Mouse (Mus musculus): ENCODE measurements around the gene Efcab9. TPM values are rescaled to one million over a fixed set of nuclear protein-coding genes. Genes with fewer than 3 reads are reported as not detected.

Efcab9 gene
- polyA plus RNA-seq (2012; rRNA removed) = 0.13 and 0.25 TPM in 2 replicates

DNA sequence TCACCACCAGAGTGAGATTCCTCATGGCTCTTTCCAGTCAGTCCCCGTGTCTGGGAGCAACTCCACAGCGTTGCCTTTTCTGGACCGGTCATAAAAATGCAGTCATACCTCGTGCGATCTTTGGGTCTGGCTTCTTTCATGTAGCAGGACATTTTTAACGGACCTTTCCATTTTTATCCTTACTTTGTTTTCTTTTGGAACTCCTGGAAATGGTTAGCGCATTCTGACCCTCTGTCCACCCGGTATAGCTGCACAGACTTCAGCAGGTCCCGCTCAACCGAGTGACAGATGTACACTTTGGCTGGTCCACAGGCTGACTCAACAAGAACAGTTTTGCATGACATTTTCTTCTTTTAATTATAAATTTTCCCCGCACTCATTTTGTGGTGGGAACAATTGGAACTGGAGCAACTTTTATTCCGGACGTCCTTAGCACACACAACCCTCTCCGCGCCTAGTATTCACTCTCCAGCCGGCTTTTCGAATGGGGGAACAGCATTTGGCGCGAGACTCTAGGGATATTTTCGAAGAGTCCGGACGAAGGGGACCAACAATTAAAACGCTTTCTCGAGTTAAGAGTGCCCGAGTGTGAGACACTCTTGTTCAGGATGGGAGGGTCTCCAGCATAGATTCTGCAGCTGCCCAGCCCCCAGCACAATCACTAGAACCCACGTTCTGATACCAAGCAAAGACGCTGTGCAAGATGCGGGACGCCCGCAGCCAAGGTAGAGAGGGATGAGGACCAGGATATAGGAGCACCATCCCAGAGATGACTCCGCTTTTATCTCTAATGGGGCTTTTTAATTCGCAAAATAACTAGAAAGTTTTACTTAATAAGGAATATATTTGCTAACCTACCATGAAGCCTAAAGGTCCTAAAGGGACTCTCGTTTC, at the start of gene Efcab9:
Efcab9 (minus strand) TSS at position 211 of the 894 bp plus-strand sequence.

DNA sequence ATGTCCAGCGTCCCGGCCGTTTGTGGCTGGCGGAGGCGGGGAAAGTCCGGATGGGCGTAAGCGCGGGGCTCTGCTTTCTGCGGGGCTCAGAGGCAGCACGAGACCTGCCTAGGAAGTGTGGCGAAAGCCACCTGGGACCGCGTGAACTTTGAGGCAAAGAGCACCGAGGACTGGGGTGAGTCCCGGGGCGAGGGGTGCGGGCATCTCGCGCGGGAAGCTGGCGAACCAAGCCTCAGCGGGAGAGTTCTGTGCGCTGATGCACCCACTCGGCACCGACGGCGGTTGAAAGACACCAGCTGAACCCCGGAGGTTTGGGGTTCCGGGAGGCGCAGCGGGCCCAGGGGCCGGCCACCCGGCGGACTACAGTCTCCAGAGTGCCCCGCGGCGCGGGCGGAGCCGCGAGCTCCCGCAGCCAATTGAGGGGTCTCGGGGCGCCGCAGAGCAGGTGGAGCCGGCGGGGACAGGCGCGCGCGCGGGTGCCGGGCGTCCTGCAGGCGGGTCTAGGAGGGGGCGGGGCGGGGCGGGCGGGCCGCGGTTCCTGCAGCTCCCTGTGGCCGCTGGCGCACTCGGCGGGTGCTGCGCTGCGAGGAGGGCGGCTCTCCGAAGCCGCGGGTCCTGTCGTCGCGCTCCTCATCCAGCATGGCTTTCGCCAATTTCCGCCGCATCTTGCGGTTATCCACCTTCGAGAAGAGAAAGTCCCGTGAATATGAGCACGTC, 1.0 kb upstream of the Efcab9 start, which contains the start of gene Stk10:
Stk10 (plus strand) TSS at position 541 of the 717 bp plus-strand sequence.

Other genes starting within 250 kb of the Efcab9 start
- gene Hba-a1, start 248.6 kb downstream of the Efcab9 start, polyA plus RNA-seq (2012; rRNA removed) = 4,618 and 5,929 TPM in 2 replicates
- gene Hbq1b, start 245.1 kb downstream of the Efcab9 start, polyA plus RNA-seq (2012; rRNA removed) = 9.1 and 13.0 TPM in 2 replicates
- 4,539 and 7,439 TPM in 2 replicates for gene Hba-a2, start 235.6 kb downstream of the Efcab9 start, polyA plus RNA-seq (2012; rRNA removed)
- 0.53 and 0.58 TPM in 2 replicates for gene Hbq1a, start 232.0 kb downstream of the Efcab9 start, polyA plus RNA-seq (2012; rRNA removed)
- 24.9 and 33.6 TPM in 2 replicates for gene Sh3pxd2b, start 184.3 kb downstream of the Efcab9 start, polyA plus RNA-seq (2012; rRNA removed)
- gene Ubtd2, start 76.7 kb downstream of the Efcab9 start, polyA plus RNA-seq (2012; rRNA removed) = 60.2 and 74.3 TPM in 2 replicates
- gene Stk10, start 1.2 kb upstream of the Efcab9 start, polyA plus RNA-seq (2012; rRNA removed) = 4.6 and 4.7 TPM in 2 replicates
- gene Fbxw11, start 110.6 kb upstream of the Efcab9 start, polyA plus RNA-seq (2012; rRNA removed) = 51.1 and 64.2 TPM in 2 replicates